Mouse (Mus musculus): ENCODE measurements at regions not wholly inside any gene's neighbourhood (a gene's known extent, or its start where the extent isn't known, plus 50 kb on each side); places are given as distances from the start of the nearest gene placed in this dataset.

- no peak for DNase-seq (ENCODE audit: low spot score)
These were observed 111.9 kb upstream of the Lhx1 start for GRCm38 (mm10) chr11:84637268-84637667.

- no peak for DNase-seq (ENCODE audit: low spot score)
These were observed 109.7 kb upstream of the Lhx1 start for GRCm38 (mm10) chr11:84634990-84635389.

- DNase-seq (ENCODE audit: low spot score), result no peak
These were observed 108.0 kb upstream of the Lhx1 start for GRCm38 (mm10) chr11:84633300-84633699.

GRCm38 (mm10) chr11:84628111-84628510, 102.8 kb upstream of the Lhx1 start:
- no peak for DNase-seq (ENCODE audit: low spot score)

- no peak for DNase-seq (ENCODE audit: low spot score)
These were observed 102.3 kb upstream of the Lhx1 start for GRCm38 (mm10) chr11:84627685-84628084.

GRCm38 (mm10) chr11:84627259-84627658, 101.9 kb upstream of the Lhx1 start:
- DNase-seq (ENCODE audit: low spot score), result no peak

- DNase-seq (ENCODE audit: low spot score), result no peak
These were observed 98.8 kb upstream of the Lhx1 start for GRCm38 (mm10) chr11:84624100-84624499.

- no peak for DNase-seq (ENCODE audit: low spot score)
These were observed 94.4 kb upstream of the Lhx1 start for GRCm38 (mm10) chr11:84619713-84620112.

GRCm38 (mm10) chr11:84618576-84618975, 93.2 kb upstream of the Lhx1 start:
- no peak for DNase-seq (ENCODE audit: low spot score)

GRCm38 (mm10) chr11:84612982-84613720, 87.8 kb upstream of the Lhx1 start:
- no peak for DNase-seq (ENCODE audit: low spot score)

GRCm38 (mm10) chr11:84611625-84611879, 86.2 kb upstream of the Lhx1 start:
- no peak for DNase-seq (ENCODE audit: low spot score)

- DNase-seq (ENCODE audit: low spot score), result no peak
These were observed 85.7 kb upstream of the Lhx1 start for GRCm38 (mm10) chr11:84610774-84611624.

- DNase-seq (ENCODE audit: low spot score), result no peak
These were observed 79.4 kb upstream of the Lhx1 start for GRCm38 (mm10) chr11:84604781-84605180.

- DNase-seq (ENCODE audit: low spot score), result no peak
These were observed 74.0 kb upstream of the Lhx1 start for GRCm38 (mm10) chr11:84599267-84599841.

GRCm38 (mm10) chr11:84597572-84598295, 72.4 kb upstream of the Lhx1 start:
- DNase-seq (ENCODE audit: low spot score), result no peak

- DNase-seq (ENCODE audit: low spot score), result no peak
These were observed 67.5 kb upstream of the Lhx1 start for GRCm38 (mm10) chr11:84592715-84593339.

GRCm38 (mm10) chr11:84587107-84587506, 61.8 kb upstream of the Lhx1 start:
- DNase-seq (ENCODE audit: low spot score), result no peak

GRCm38 (mm10) chr11:84585626-84586025, 60.3 kb upstream of the Lhx1 start:
- DNase-seq (ENCODE audit: low spot score), result no peak

GRCm38 (mm10) chr11:84578805-84579541, 53.6 kb upstream of the Lhx1 start:
- DNase-seq (ENCODE audit: low spot score), result no peak

Measured in testis, postnatal 10 days (tissue).